Mouse (Mus musculus) gastrocnemius, postnatal 14 days (tissue): ENCODE data around the gene Arhgef3. TPM values are rescaled to one million over a fixed set of nuclear protein-coding genes. Genes with fewer than 3 reads are reported as not detected.

Experiments used
- DNase-seq: peaks from one replicate; pipeline ENCODE4 v3.0.0; 2021; ENCODE audit warnings: mixed read lengths
- intact Hi-C: fragments of 180-260 bp; cut with DNase I; formaldehyde crosslinking; loops from one replicate; pipeline ENCODE4 v1.15.1; 2025; ENCODE audit warnings: low total_unique reads
- microRNA-seq, 2 experiments: library from miRNA; unstranded; fragments of <30 nt; microRNA quantifications; one replicate each; pipeline ENCODE4 v1.2.0; 2021
- total RNA-seq, 2 experiments: library from RNA; stranded (reverse); gene quantifications; 2 replicates each; pipeline ENCODE4 v1.2.3; 2021

Arhgef3 gene
- total RNA-seq, 2 experiments from 2014 or later, result 15.1 to 15.8 TPM

DNA sequence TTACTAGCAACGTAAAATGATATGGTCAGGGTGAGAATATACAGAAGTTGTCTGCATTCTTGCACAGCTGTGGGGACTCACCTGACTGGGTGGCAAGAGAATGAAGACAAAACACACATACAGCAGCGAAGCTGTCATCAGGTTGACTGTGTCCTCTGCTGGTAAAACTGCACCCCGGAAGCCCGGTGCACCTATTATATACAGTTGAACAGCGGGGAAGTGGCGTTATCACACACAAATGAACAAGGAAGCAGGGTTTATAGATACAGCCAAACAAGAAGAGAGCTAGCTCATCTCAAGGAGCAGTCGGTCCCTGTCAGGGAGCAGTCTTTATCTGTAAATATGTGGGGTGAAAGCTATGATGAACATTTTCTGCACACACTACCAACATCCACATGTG, 296.8 kb downstream of the Arhgef3 start:
- no peak for DNase-seq
- intact Hi-C loops, result loop anchor here (10.0 kb wide), 1 partner anchor 307 kb away; no protein-coding TSS in a partner anchor

DNA sequence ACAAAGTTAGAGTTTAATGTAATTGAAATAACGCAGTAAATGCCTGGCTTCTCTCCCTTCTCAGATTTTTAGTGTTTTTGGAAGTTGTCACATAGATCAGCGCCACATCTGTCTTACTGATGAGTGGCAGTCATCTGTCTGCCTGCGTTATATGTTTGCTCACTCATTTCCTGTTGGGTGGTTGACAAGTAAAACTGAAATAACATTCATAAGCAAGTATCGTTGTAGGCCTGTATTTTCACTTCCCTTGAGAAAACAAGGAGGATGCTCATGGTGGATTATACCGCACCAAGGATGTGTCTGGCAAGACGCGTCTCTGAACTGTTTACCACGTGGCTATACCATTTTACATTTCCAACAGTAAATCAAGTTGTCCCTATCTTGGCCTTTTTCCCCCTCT, 298.0 kb downstream of the Arhgef3 start:
- intact Hi-C loops, result loop anchor here (10.0 kb wide), 1 partner anchor 308 kb away; no protein-coding TSS in a partner anchor

DNA sequence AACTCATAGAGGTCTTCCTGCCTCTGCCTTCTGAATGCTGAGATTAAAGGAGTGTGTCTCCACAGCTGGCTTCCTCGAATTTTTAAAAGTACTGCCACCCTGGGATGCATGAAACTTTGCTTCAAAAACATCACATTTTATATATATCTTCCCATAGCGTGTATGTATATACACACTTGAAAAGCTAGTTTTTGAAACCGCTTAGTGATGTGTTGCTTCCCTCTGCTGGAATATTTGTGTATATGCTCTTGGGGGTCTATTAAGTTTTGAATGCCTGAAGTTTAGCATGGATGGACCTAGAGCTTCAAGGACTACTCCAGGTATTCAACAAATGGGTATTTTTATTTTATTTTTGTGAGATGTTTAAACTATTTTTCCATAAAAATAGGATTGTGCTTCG, 299.3 kb downstream of the Arhgef3 start:
- DNase-seq, result no peak
- intact Hi-C loops, result loop anchor here (2.0 to 10.0 kb wide), 2 partner anchors 225 to 309 kb away; no protein-coding TSS in a partner anchor

More for the DNA sequence above, 298.0 kb downstream of the Arhgef3 start:
- DNase-seq, result no peak

DNA sequence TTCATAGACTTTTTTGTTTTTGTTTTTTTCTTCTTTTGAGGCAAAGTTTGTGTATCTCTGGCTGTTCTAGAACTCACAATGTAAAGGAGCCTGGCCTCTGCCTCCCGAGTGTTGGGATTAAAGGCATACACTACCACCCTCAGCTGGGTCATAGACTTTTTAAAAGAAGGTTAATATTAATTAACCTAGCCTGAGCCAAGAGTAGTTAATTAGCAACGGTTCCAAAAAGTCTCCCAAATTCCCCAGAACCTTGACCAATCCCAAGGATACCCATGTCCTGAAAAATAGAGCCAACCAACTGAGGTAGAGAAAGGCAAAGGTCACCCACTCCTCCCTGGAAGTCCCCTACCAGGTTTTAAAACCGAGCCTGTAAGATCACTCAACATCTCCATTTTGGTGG, 306.1 kb downstream of the Arhgef3 start:
- DNase-seq, result no peak
- intact Hi-C loops, result loop anchor here (10.0 kb wide), 1 partner anchor 86 kb away; no protein-coding TSS in a partner anchor

DNA sequence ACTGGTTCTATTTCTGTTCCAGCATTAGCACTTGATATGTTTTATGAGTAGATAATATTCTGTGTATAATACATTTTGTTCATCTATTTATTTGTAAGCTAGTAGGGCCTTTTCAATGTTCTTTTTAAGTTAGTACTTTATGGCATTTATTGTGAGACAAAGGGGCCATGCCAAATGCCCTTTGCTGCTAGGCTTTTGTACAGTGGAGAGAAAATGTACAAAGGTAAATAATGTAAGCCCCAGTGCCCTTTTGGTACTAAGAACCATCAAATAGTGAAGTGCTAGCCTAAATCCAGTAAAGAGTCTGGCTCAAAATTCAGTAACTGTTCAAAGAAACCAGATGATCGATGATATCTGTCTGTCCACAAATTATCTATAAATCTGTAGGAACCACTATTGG, 307.6 kb downstream of the Arhgef3 start:
- intact Hi-C loops, result loop anchor here (10.0 kb wide), 1 partner anchor 88 kb away; no protein-coding TSS in a partner anchor
- no peak for DNase-seq

DNA sequence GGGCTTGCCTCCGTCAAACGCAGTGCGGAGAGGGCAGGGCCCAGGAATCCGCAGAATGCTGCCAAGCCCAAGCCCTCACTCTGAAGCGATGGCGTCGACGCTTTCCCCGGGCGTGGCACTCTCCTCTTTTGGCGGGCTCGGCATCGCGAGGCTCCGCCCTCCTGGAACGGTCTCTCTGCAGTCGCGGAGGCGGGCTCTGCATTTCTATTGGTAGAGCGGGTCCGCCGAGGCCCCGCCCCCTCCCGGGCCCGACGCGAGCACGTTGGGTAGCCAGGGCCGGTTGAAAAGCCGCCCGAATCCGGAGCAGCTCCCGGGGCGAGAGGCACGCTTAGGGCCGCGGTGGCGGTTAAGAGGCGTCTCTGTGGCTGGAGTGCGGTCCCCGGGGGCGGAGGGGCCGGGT, 313.9 kb downstream of the Arhgef3 start, which contains the start of gene Fam208a:
TSS of gene Fam208a (plus strand) at position 262 of the 400 bp plus-strand sequence.
- peak; percentile 95 for DNase-seq
- intact Hi-C loops, result loop anchor here (10.0 kb wide), 1 partner anchor 94 kb away; no protein-coding TSS in a partner anchor

DNA sequence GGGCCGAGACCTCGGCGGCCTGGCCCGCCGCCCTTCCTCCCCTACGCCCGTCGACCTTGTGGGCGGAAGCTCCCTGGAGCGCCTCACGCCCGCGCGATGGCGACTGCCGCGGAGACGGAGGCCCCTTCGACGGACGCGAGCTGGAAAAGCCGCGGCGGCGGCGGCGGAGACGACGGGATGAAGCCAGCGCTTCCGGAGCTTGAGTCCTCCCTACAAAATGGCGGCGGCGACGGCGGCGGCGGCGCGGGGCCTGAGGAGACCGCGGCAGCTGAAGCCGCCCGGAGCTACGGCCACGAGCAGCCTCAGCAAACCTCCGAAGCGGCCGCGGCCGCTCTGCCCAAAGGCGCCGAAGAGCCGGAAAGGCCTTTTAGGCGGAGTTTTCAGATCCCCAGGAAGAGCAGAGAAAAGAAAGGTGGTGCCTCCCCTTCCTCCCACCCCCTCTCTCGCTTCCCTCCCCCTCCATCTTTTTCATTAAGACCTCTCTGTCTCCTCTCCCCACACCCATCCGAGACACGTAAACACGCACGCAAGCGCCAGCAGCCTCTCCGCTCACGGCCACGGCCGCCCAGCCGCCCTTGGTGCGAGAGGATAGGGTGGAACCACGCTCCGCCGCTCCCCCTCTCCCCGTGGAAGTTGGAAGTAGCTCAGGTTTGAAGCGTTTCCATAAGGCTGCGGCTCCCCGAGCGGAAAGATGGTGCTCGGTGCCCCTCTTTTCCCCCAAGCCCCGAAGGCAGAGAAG, 314.4 kb downstream of the Arhgef3 start:
- intact Hi-C loops, result loop anchor here (10.0 kb wide), 1 partner anchor 94 kb away; no protein-coding TSS in a partner anchor

DNA sequence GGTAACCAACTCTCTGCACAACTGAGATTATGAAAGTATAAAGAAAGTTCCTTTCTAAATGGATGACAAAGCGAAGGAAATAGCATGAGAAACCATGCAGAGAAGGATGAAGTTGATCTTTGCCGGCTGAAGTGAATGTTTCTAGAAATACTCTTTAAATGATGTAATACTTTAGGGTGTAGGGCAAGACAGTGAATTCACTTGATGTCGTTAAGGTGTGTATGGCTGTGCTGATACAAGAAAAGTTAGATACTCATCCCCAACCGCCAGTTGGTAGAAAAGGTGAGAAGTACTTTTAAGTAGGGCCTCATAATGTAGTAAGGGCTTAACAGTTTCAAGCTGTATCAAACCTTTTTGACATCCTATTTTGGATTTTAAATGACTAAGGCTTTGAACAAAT, 315.6 kb downstream of the Arhgef3 start:
- DNase-seq, result no peak
- intact Hi-C loops, result no loop called here

More for the DNA sequence above, 314.4 kb downstream of the Arhgef3 start:
- peak; percentile 90 for DNase-seq

DNA sequence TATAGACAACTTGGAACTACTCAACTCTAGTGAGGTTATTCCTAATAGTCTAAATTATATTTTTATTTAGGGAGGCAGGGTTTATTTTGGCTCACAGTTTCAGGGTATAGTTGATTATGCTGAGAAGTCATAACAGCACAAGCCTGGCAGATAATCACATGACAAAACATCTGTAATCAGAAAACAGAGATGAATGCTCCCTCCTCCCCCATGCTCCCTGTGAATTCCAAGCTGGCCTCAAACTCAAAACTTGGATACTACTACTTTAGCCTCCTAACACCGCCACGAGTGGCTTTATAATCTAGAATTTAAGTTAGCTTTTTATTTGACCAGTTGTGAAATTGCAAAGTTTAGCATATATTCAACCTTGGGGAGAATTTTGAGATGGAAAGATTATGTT, 317.4 kb downstream of the Arhgef3 start:
- intact Hi-C loops, result no loop called here

DNA sequence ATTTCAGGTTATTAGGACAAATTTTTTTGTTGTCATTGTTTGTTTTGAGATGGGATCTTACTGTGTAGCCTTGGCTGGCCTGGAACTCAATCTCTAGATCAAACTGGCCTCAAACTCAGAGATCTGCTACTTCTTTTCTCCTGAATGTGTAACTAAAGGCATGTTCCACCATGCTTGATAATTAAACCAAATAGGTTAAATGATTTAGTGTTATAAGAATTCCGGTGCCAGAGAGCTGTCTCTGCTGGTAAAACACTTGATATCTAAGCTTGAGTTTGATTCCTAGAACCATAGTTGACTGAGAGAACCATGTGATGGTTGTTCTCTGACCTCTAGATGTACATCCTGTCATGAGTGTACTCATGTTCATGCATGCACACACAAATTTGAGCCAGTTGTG, 321.4 kb downstream of the Arhgef3 start:
- intact Hi-C loops, result no loop called here
- no peak for DNase-seq

More for the DNA sequence above, 317.4 kb downstream of the Arhgef3 start:
- DNase-seq, result no peak

DNA sequence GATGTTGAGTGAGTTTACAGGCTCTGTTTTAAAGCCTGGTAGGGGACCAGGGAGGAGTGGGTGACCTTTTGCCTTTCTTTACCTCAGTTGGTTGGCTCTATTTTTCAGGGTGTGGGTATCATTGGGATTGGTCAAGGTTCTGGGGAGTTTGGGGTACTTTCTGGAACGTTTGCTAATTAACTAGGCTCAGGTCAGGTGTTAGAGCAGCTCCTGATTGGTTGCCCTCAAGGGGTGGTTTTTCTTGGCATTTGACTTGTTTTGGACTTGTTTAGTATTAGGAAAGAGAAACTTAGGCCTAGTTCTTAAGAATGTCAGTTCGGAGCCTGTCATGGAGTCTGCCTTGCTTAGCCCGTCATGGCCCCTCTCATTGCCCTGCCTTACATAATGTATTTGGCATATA, 322.1 kb downstream of the Arhgef3 start:
- intact Hi-C loops, result no loop called here
- no peak for DNase-seq

DNA sequence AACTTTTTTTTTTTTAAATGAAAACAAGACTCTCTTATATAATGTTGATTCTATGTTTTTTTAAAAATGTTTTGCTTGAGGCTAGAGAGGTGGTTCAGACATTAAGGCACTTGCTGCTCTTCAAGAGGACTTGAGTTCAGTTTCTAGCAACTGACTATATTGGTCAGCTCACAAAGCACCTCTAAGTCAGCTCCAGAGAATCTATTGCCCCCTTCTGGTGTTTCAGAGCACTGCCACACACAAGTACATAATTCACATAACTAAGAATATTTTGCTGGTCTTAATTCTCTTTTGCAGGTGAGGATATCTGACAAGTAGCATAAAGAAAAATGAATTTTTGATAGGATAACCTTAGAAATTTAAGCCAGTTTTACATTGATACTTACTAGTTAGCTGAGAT, 326.2 kb downstream of the Arhgef3 start:
- intact Hi-C loops, result no loop called here
- no peak for DNase-seq

DNA sequence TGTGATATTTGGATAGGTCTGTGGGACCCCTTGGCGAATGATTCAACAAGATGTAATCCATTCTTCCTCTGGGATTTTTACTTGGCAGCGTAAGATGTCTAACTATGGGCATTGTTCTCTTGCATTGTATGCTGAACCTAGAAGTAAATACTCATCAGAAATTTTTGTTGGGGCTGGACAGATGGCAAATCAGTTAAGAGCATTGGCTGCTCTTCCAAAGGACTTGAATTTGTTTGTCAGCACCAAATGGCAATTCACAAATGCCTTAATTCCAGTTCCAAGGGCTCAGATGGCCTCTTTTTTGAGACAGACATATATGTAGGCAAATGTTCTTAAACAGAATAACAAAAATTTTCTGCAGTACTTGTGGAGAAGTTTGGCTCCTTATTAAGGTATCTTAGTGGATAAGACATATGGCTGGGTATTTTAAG, 330.2 kb downstream of the Arhgef3 start:
- no peak for DNase-seq

DNA sequence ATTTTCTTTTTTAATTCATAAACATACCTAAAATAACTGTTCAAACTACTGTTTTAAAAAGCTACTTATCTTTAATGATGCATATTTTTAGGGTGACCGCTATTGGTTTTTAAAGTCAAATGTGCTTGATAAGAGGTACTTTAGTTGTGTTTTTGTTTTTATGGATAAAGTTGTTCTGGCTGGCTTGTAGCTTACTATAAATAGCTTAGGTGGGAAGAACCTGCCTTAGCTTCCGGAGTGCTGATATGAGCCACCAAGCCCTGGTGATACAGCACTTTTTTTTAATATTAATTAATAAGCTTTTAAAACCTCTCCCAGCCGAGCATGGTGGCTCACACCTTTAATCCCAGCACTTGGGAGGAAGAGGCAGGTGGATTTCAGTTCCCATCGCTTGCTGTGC, 332.3 kb downstream of the Arhgef3 start:
- no peak for DNase-seq
- intact Hi-C loops, result no loop called here

More for the DNA sequence above, 330.2 kb downstream of the Arhgef3 start:
- intact Hi-C loops, result no loop called here

Small RNA genes lying within 50 kb of the gene (microRNA-seq; reads per million reads assigned to microRNA genes)
- 0 reads per million in 2 experiments for gene Gm23633

Other genes starting within 250 kb of the Arhgef3 start
- gene Asb14, start 220.3 kb upstream of the Arhgef3 start, total RNA-seq, result 10 to 100 TPM; 33.2 to 37.8 TPM
- 10 to 100 TPM; 19.3 to 19.5 TPM for gene Appl1, start 143.7 kb upstream of the Arhgef3 start, total RNA-seq
- not detected for gene Hesx1, start 120.5 kb upstream of the Arhgef3 start, total RNA-seq
- 1 to 10 TPM; 4.6 to 4.7 TPM for gene Il17rd, start 76.0 kb upstream of the Arhgef3 start, total RNA-seq